Mouse (Mus musculus): ENCODE measurements around the gene Adamts18. TPM values are rescaled to one million over a fixed set of nuclear protein-coding genes. Genes with fewer than 3 reads are reported as not detected.
A peak's percentile ranks its signal among the peaks of the same experiment; 100 is the strongest.

Gene Adamts18
- polyA plus RNA-seq, 1 experiment from 2014 or later: 4.5 TPM

DNA sequence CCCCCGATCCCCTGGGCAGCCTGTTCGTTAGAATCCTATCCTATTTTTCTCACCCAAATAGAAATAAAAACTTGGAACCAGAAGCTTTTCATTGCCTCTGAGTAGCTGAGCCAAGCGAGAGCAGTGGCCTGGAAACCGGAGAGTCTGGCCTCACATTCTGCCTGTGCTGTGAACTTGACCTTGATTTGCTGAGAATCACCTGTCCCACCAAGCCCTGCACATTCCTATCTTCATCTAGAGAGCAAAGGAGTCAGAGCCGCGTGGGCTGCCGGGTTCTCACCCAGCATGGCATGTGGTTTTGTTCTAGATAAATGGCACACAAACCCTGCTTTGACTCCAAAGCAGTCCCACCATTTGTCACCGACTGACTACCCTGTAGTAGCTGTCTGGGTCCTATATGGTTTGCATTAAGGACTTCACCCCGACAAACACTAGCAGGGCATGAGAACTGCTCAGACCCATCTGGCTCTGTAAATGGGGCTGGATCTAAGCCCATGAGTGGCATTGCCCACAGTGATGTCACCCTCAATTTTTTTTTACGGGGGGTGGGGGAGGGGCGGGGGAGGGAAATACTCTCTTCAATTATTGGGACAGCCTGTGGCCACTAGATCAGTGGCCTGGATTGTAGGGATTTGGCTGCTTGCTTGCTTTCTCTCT, 175.8 kb downstream of the Adamts18 start:
- Histone ChIP-seq H3K4me2 (replicated peaks) (no peak overlapping the region), H3K9ac (replicated peaks) (no peak overlapping the region), H3K9me3 (no peaks in the 10 kb centered on the region), H3K4me1 (replicated peaks) (peaks cover 7% of the 10 kb centered on the region; the same call in 1 of the 2 replicates), H3K36me3 (no peaks in the 10 kb centered on the region), H3K4me3 (replicated peaks) (no peak overlapping the region), H3K27me3 (no peaks in the 10 kb centered on the region), H3K27ac (no peak overlapping the region)
- peak; percentile 56; the same call in 1 of the 2 replicates for ATAC-seq
- WGBS: 79% methylated on average over 11 of the region's 11 CpGs

DNA sequence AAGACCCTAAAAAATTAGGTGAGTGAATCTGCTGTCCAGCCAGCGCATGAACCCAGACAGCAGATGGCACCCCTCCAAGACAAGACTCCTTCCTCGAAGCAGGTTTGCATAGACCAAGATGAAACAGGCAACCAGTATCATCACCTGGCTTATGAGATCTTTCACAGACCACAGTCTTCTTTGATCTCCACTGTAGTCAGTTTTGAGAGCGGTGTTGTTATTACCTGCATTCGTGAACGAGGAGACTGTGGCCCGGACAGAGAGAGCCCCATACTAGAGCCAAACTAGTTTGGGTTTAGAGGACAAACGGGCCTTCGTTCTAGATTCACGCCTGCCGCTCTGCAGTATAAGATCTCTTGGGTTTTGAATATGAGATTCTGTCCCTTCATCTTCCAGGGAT, 178.6 kb downstream of the Adamts18 start:
- Histone ChIP-seq H3K27ac (no peak overlapping the region), H3K9me3 (no peaks in the 10 kb centered on the region), H3K4me3 (replicated peaks) (no peak overlapping the region), H3K27me3 (no peaks in the 10 kb centered on the region), H3K36me3 (no peaks in the 10 kb centered on the region), H3K4me1 (replicated peaks) (peaks cover 12% of the 10 kb centered on the region), H3K9ac (replicated peaks) (no peak overlapping the region), H3K4me2 (replicated peaks) (no peak overlapping the region)
- no peak for ATAC-seq
- 89% methylated on average over 10 of the region's 10 CpGs for WGBS

DNA sequence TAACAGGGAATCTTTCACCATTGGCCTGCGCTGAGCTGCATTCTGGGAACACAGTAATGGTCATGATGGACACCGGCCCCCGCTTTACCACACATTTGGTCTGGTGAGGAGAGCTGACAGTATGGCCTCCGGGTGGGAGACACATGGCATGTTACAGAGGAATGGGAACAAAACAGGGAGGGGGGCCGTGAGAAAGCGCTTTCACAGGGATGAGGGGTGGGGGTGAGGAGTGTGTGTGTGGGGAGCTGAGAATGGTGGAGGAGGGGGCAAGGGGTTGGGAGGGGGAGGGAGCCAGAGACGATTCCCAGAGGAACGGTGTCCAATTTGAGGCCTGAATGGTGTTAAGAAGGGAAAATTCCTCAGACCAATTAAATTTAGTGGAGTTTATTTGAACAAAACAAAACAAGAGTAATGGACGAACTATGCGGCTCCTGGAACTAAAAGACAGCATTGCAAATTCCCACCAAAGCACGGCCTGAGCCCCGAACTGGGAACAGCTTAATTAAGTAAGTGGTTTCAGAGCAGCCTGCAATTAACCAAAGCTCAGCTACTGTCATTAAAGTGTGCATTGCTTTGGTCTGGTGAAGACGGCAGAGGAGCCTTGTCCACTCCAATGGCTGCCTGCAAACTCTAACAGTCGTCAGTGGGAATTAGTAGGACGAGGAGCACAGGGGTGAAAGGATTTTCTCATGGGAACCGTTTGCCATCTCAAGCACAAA, 181.7 kb downstream of the Adamts18 start:
- no peak overlapping the region for H3K27ac ChIP-seq
- 71% methylated on average over 16 of the region's 16 CpGs for WGBS
- H3K9me3 ChIP-seq: no peaks in the 10 kb centered on the region
- H3K9ac ChIP-seq (replicated peaks): no peak overlapping the region
- ATAC-seq: no peak
- peaks cover 7% of the 10 kb centered on the region for H3K4me1 ChIP-seq (replicated peaks)
- no peak overlapping the region for H3K4me3 ChIP-seq (replicated peaks)
- no peaks in the 10 kb centered on the region for H3K27me3 ChIP-seq
- no peak overlapping the region for H3K4me2 ChIP-seq (replicated peaks)
- no peaks in the 10 kb centered on the region for H3K36me3 ChIP-seq

DNA sequence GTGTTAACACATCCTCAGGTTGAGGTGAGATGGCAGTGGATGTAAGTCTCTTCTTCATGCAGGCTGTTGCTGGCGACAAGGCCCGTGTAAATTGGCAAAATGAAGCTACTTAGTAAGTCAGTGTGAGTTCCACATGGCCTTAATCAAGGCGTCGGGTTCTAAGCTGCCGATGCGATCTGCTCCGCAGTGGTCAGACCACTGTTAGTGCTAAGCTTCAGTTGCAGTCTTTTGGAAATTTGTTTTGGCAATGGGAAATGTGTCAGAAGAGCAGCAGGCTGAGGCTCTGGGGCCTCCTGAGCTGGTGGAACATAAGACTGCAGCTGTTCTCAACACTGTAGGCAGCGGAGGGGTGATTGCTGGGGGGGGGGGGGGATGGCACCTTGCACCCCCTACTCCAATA, 182.6 kb downstream of the Adamts18 start:
- Histone ChIP-seq H3K27ac (no peak overlapping the region), H3K4me3 (replicated peaks) (no peak overlapping the region), H3K27me3 (no peaks in the 10 kb centered on the region), H3K4me2 (replicated peaks) (no peak overlapping the region), H3K4me1 (replicated peaks) (peaks cover 7% of the 10 kb centered on the region), H3K9ac (replicated peaks) (no peak overlapping the region), H3K9me3 (no peaks in the 10 kb centered on the region), H3K36me3 (no peaks in the 10 kb centered on the region)
- no peak for ATAC-seq
- WGBS: 74% methylated on average over 8 of the region's 8 CpGs

DNA sequence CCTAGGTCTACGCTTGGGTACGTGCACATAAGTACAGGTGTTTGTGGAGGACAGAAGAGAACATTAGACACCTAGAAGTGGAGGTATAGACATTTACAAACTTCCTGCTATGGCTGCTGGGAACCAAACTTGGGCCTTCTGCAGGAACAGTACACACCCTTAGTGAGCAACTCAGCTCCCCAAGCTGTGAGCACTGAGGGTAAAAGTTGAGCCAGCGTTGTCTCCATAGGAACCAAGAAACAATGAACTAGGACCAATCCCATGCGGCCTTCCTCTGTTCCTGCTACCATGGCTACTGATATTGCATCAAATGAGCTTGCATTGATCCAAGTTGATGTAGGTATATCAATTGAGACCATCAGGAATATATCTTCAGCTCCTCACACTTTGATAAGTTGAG, 183.5 kb downstream of the Adamts18 start:
- 46% methylated on average over 4 of the region's 4 CpGs for WGBS

DNA sequence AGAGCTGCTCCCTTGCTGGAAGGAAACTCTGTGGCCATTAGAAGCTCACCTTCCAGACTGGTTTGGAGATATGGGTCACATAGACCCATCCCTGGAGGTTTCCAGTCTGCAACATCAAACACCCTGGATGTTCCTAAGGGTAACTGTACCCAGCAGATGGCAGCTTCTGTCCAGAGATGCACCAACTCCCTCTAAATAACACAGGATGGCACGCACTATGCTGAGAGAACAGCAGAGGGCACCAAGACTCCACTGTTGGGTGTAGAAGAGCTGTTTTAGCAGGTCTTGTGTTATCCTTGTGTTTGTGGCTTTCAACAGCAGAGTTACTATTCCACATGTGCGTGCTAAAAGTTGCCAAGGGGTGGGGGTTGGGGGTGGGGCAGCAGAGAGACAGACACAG, 184.0 kb downstream of the Adamts18 start:
- no peak overlapping the region for H3K4me3 ChIP-seq (replicated peaks)
- H3K27ac ChIP-seq: no peak overlapping the region
- WGBS: 9% methylated on average over 2 of the region's 2 CpGs
- no peaks in the 10 kb centered on the region for H3K36me3 ChIP-seq
- H3K4me2 ChIP-seq (replicated peaks): no peak overlapping the region
- peaks cover 7% of the 10 kb centered on the region for H3K4me1 ChIP-seq (replicated peaks)
- no peaks in the 10 kb centered on the region for H3K27me3 ChIP-seq
- ATAC-seq: peak; percentile 92
- no peak overlapping the region for H3K9ac ChIP-seq (replicated peaks)
- no peaks in the 10 kb centered on the region for H3K9me3 ChIP-seq

More for the DNA sequence above, 183.5 kb downstream of the Adamts18 start:
- ATAC-seq: peak; percentile 61
- Histone ChIP-seq H3K4me2 (replicated peaks) (no peak overlapping the region), H3K36me3 (no peaks in the 10 kb centered on the region), H3K27ac (no peak overlapping the region), H3K4me1 (replicated peaks) (peaks cover 7% of the 10 kb centered on the region), H3K4me3 (replicated peaks) (no peak overlapping the region), H3K9ac (replicated peaks) (no peak overlapping the region), H3K27me3 (no peaks in the 10 kb centered on the region), H3K9me3 (no peaks in the 10 kb centered on the region)

DNA sequence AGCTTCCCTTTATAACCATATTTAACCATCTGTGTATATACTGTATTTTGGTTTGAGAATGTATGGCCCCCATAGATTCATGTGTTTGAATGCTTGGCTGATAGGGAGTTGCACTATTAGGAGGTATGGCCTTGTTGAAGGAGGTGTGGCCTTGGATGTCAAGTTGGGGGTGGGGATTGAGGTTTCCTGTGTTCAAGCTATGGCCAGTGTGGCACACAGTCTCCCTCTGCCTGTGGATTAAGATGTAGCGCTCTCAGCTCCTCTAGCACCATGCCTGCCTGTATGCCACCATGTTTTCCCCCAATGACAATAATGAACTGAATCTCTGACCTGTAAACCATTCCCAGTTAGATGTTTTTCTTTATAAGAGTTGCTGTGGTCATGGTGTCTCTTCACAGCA, 188.4 kb downstream of the Adamts18 start:
- Histone ChIP-seq H3K9ac (replicated peaks) (no peak overlapping the region), H3K4me3 (replicated peaks) (no peak overlapping the region), H3K36me3 (no peaks in the 10 kb centered on the region), H3K4me2 (replicated peaks) (no peak overlapping the region), H3K9me3 (no peaks in the 10 kb centered on the region), H3K27me3 (no peaks in the 10 kb centered on the region), H3K4me1 (replicated peaks) (peaks cover 4% of the 10 kb centered on the region), H3K27ac (no peak overlapping the region)
- ATAC-seq: no peak
- 93% methylated on average over 1 of the region's 1 CpGs for WGBS

DNA sequence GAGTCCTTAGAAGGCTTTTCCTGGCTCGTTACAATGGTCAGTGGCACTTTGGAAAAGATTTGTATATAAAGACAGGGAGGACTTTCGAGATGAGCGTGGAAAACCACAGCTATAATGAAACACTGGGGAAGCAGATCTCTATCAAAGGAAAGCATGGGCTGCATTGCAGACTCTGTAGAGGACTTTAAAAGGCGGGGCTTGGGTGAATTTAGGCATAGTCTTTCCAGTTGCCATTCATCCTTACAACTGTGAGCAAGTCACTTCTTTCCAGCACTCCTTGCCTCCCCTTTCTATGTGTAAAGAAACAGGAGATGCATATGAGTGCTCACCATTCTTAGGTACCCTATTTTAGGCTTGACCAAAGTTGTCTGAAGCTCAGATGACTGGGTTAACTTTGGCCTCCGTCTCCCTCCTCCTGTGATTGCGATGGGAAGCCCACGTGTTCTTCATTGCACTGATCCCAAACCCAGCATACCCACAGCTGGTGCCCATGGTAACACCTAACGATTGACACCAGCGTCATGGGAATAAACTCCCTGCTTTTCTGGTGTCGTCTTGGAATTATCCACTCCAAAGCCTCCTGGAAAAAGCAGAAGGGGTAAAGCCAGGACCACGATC, 191.7 kb downstream of the Adamts18 start:
- Histone ChIP-seq H3K9me3 (no peaks in the 10 kb centered on the region), H3K27ac (no peak overlapping the region), H3K27me3 (no peaks in the 10 kb centered on the region), H3K4me2 (replicated peaks) (no peak overlapping the region), H3K4me3 (replicated peaks) (no peak overlapping the region), H3K4me1 (replicated peaks) (no peaks in the 10 kb centered on the region), H3K36me3 (no peaks in the 10 kb centered on the region), H3K9ac (replicated peaks) (no peak overlapping the region)
- no peak for ATAC-seq
- 83% methylated on average over 11 of the region's 11 CpGs for WGBS

DNA sequence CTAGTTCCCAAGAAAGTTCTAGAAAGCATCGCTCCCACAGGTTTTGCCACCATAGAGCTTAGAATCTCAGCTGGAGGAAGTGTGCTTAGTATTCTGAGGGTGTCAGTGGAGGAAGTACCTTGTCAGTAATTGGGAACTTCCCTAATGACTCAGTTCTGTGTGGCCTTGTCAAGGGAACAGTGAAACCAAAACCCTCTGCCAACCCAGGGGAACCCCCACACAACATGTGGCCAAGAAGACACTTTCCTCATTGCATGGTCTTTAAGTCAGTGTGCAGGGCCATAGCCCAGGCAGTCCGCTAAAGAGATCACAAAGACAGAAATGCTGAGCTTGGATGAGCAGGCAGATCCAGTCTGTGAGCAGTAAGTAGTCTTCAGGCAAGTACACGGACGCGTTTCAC, 192.4 kb downstream of the Adamts18 start:
- Histone ChIP-seq H3K4me2 (replicated peaks) (no peak overlapping the region), H3K4me3 (replicated peaks) (no peak overlapping the region), H3K36me3 (no peaks in the 10 kb centered on the region), H3K27me3 (no peaks in the 10 kb centered on the region), H3K9ac (replicated peaks) (no peak overlapping the region), H3K27ac (no peak overlapping the region), H3K9me3 (no peaks in the 10 kb centered on the region), H3K4me1 (replicated peaks) (no peaks in the 10 kb centered on the region)
- 91% methylated on average over 5 of the region's 5 CpGs for WGBS
- ATAC-seq: no peak

DNA sequence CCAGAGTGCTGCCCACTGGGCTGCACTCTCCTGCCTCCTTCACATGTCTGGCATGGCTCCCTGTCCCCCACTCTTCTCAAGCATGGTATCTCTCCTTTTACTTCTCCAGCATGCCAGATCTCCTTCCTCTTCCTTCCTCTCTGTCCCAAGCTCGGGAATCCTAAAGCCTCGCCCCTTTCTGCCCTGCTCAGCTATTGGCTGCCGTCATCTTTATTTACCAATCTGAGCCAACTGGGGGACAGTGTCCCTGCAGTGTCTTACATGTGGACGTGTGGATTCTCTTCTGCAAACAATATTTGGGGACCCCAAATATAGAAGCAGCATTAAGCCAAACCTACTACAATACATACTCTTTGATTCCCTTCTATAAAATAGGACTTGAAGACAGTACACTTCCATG, 195.4 kb downstream of the Adamts18 start:
- 62% methylated on average over 4 of the region's 4 CpGs for WGBS
- no peak for ATAC-seq
- no peaks in the 10 kb centered on the region for H3K9me3 ChIP-seq
- no peak overlapping the region for H3K9ac ChIP-seq (replicated peaks)
- no peaks in the 10 kb centered on the region for H3K27me3 ChIP-seq
- H3K27ac ChIP-seq: no peak overlapping the region
- H3K4me2 ChIP-seq (replicated peaks): no peak overlapping the region
- no peaks in the 10 kb centered on the region for H3K36me3 ChIP-seq
- H3K4me3 ChIP-seq (replicated peaks): no peak overlapping the region
- no peaks in the 10 kb centered on the region for H3K4me1 ChIP-seq (replicated peaks)

DNA sequence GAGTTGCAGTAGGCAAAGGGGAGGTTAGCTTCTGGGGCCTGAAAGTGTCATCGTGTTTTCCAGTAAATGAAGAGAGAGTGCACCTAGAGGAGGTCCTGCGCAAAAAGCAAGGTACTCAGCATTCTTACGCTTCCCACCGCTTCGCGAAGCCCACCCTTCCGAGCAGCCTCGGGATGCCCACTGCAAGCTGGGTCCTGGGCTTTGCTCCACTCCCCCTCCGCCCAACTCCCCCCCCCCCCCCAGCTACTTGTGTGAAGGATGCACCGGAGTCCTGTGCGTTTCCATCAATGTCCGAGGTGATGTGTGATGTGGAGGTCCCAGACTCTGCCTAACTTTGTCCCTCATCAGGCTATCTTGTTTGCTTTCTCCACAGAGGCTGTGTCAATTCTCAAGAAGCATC, 196.1 kb downstream of the Adamts18 start:
- Histone ChIP-seq H3K4me3 (replicated peaks) (no peak overlapping the region), H3K27me3 (no peaks in the 10 kb centered on the region), H3K4me1 (replicated peaks) (no peaks in the 10 kb centered on the region), H3K27ac (no peak overlapping the region), H3K4me2 (replicated peaks) (no peak overlapping the region), H3K9ac (replicated peaks) (no peak overlapping the region), H3K9me3 (no peaks in the 10 kb centered on the region), H3K36me3 (no peaks in the 10 kb centered on the region)
- no peak for ATAC-seq
- WGBS: 87% methylated on average over 12 of the region's 12 CpGs
